Mouse (Mus musculus) brain, embryonic 14.5 days (tissue): ENCODE measurements around the gene Capn5.

Experiments used
- CTCF ChIP-seq: fragments of 200-500 bp; IDR thresholded peaks from 2 replicates; pipeline ENCODE4 v1.5.1; 2012; ENCODE audit warnings: inconsistent platforms, mild to moderate bottlenecking, moderate library complexity, borderline replicate concordance; ENCODE audit not compliant: insufficient read depth, insufficient read length; ENCODE audit errors: extremely low read depth
- POLR2A ChIP-seq: fragments of 200-500 bp; IDR thresholded peaks from 2 replicates; pipeline ENCODE4 v1.6.1; 2012; ENCODE audit warnings: mild to moderate bottlenecking, inconsistent platforms, borderline replicate concordance; ENCODE audit not compliant: poor library complexity, insufficient read depth, insufficient read length, severe bottlenecking; ENCODE audit errors: extremely low read depth

DNA sequence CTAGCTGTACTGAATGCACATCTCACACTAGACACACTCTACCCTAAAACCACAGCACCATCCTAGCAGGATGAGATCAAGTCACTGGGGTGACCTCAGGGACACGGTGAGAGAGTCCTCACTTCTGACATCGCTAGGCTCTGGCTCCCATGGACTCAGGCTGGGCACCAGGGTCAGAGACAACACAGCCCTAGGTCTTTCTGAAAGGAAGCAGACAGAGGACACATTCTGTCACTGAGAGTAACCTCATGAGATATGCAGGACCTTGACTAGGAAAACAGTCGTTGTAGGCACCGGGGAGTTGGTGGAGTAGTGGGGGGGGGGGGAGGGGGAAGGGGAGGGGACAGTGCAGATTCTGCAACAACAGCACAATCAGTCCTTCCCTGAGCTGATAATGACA lies 4.7 kb downstream of the Capn5 start:
- no peak for TF ChIP-seq CTCF
- TF ChIP-seq POLR2A, result no peak
